Mouse (Mus musculus) heart, adult 18-20 months (tissue): ENCODE results near the gene Dlk2. TPM values are rescaled to one million over a fixed set of nuclear protein-coding genes. Genes with fewer than 3 reads are reported as not detected.

Experiments used
- DNase-seq, 2 experiments: peaks; one replicate each; pipeline ENCODE4 v3.0.0; 2021 to 2022; ENCODE audit warnings: mixed read lengths in 1 of 2
- long read RNA-seq, 2 experiments: library from polyadenylated mRNA; stranded (forward); transcript quantifications; one replicate each; pipeline ENCODE4 v2.0.0; 2021
- total RNA-seq, 2 experiments: library from RNA; stranded (reverse); gene quantifications; 2 replicates each; pipeline ENCODE4 v1.2.3; 2021

Dlk2 gene
- under 1 TPM; 0.20 to 0.21 TPM for total RNA-seq
- long read RNA-seq, experiment 1, partial matches to known transcripts, result 0 of 1 reads
- long read RNA-seq, experiment 1, other reads (novel, unspliced or antisense), result 1 of 1 reads
- long read RNA-seq, experiment 2, result 0 reads

DNA sequence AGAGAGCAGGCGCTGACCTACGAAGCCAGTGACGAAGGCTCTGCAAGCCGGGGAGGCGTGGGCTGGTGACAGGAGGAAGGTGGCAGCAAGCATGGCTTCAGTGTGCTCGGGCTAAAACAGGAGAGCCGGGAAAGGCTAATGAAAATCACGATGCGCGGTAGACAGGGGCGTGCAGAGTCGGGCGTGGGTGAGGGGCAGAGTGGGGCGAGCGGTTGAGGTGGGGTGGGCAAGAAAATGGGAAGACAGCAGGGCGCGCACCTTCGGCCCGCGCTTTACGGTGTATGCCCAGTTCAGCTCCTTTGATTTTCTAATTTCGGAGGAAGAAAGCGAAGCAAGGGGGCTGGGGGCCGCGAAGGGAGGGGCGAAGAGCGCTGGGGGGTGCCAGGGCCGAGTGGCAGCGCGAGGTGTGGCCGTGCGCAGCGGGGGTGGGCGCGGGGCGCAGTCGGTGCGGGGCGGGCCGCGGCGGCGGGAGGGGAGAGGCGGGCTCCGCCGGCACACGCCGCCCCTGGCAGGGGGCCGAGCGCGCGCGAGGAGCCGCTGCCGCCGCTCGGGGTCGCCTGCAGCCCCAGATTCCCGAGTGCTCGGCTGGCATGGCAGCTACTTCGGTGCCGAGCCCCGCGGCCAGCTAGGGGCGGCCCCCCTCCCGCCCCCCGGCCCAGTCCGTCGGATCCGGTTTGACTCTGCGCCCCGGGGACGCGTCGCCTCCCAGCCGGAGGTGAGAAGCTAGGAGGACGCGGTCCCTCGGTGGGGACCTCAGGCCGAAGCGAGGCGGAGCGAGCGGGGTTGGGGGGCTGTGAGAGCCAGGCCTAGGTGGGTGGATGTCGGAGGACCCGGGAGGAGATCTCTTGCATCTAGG is at the start of gene Dlk2:
Gene Dlk2 (plus strand): TSS at position 58 of the 856 bp plus-strand sequence.
- DNase-seq, result no peak

DNA sequence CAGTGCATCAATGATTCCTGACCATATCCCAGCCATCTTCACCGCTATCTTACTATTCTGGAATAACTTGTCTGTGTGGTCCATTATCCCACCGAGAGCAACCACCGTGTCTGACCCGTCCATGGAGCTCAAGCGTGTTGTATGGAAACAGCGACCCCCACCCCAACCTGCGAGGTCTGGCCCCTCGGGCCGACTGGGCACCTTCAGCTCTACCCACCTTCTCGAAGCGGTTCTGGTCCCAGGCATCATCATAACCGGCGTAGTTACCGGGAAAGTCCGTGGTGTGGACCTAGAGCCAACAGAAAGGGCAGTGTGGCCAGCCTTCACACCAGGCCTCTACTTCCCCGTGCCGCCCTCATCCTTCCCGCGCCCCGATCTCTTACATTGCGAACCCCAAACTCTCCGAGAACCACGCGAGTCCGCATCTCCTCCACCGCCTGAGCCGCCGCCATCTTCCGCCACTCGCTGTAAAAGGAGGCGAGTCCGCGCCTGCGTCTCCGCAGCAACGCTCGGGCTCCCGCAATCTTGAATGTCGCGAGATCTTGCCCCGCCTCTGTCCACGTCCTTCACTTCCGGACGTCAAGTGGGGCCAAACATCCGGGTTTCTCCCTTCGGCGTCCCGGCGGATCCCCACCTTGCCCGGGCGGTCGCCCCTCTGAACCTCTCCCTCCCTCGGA is 49.6 kb upstream of the Dlk2 start, which contains the start of the genes Polr1c and Yipf3:
Gene Polr1c (minus strand): TSS at position 543 of the 677 bp plus-strand sequence.
Gene Yipf3 (plus strand): TSS at position 569 of the 677 bp plus-strand sequence.
- peak; percentile 97 to 98 for DNase-seq

- no peak for DNase-seq
Measured at GRCm38 (mm10) chr17:46248189-46248522, 49.1 kb upstream of the Dlk2 start.

GRCm38 (mm10) chr17:46251174-46251573 is 46.0 kb upstream of the Dlk2 start:
- DNase-seq, result no peak

- DNase-seq, result no peak
Measured at GRCm38 (mm10) chr17:46252571-46253451, 44.4 kb upstream of the Dlk2 start.

DNA sequence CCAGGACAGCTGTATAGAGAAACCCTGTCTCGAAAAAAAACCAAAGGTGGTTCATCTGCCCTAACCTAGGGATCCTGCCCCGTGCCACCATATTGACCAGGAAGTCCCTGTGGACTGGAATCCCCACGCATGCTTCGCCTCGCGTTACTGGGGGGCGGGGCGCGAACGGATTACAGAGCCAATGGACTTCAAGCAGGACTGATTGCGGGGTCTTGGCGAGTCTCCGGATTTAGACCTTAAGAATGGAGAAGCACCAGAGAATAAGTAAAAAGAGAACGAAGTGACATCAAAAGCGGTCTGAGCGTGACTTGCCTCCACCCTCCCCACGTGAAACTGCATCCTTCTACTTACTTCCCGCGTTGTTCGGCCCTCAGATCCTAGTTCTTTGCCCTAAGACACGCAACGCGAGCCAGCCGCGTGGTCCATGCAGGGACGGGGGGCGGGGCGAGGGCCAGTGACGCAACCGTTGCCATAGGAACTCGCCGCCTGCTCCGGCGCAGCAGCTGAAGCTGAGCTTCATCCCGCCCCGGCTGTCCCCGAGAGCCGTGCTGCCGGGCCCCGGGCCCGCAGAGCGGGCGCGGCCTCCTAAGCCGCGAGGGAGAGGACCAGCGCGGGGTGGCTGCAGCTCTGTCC is 43.7 kb upstream of the Dlk2 start, which contains the start of gene Lrrc73:
Gene Lrrc73 (plus strand): TSS at position 80 of the 633 bp plus-strand sequence.
- peak; percentile 93 for DNase-seq

- no peak for DNase-seq
Measured at GRCm38 (mm10) chr17:46254106-46254505, 43.1 kb upstream of the Dlk2 start.

GRCm38 (mm10) chr17:46255147-46255546 is 42.1 kb upstream of the Dlk2 start:
- no peak for DNase-seq

DNA sequence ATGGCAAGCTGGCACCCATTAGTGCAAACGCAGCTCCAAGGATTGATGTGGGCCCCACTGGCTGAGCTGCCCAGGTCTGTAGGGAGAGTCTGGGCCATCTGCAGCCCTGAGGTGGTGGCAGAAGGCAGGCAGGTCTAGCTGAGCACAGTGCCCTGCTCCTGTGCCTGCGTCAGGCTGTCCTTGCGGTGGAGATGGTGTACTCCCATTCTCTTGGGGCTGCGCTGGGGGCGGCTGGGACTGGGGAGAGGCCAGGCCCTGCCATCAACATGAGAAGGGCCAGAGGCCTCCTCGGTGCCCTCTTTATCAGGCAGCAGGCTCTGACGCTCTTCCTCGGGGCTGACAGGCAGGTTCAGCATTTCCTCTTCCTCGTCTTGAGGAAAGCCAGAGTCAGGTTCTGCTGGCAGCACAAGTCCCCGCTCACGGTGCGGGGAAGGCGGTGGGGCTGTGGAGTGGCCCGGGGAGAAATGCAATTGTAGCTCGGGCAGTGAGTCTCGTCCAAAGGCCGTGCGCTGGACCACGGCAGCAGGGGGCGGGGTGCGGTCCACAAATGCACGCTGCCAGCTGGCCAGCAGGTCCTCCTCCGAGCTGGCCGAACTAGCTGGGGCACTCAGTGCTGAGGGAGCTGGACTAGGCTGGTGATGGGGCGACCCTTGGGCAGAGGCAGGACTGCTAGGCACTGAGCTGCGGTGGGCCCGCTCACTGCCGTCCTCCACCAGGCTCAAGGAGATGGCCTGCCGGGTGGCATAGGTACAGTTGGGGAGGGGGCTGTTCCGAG is 38.8 kb upstream of the Dlk2 start:
- no peak for DNase-seq

- no peak for DNase-seq
Measured at GRCm38 (mm10) chr17:46259675-46260074, 37.5 kb upstream of the Dlk2 start.

GRCm38 (mm10) chr17:46262201-46262694 is 35.0 kb upstream of the Dlk2 start:
- no peak for DNase-seq

GRCm38 (mm10) chr17:46265502-46265901 is 31.7 kb upstream of the Dlk2 start:
- no peak for DNase-seq

DNA sequence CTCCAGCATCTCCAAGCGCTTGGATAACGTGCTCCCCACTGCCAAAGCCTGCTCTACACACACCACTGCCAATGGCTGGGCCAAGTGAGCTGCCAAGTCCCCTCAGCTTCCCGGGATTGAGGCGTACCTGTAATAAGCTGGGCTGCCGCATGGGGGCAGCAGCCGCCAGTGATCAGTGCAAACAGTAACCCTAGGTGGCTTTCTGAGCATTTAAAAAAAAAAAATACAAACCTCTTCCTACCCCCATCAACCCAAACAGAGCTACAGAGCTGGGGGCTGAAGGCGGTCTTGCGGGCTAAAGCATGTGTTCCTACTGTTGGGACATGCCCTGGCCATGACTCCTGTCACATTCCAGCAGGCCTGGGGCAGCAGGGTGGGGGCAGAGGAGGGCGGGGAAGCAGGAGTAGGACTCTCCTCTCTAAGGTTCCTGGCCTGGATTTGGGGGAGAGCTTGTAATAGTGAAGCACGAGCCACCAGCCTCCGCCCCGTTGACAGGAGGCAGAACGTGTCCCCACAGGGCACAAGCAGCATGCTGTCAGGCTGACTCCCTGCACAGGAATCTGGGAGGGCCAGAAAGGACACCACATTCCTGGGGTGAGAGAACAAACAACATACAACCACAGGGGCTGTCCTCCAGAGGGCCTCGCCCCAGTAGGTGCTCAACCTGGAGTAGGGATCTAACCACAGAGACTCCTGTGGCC is 31.2 kb upstream of the Dlk2 start:
- peak; percentile 81 to 90 for DNase-seq

GRCm38 (mm10) chr17:46266986-46267385 is 30.2 kb upstream of the Dlk2 start:
- no peak for DNase-seq

GRCm38 (mm10) chr17:46267511-46267910 is 29.7 kb upstream of the Dlk2 start:
- DNase-seq, result no peak

- no peak for DNase-seq
Measured at GRCm38 (mm10) chr17:46268026-46268720, 29.0 kb upstream of the Dlk2 start.

DNA sequence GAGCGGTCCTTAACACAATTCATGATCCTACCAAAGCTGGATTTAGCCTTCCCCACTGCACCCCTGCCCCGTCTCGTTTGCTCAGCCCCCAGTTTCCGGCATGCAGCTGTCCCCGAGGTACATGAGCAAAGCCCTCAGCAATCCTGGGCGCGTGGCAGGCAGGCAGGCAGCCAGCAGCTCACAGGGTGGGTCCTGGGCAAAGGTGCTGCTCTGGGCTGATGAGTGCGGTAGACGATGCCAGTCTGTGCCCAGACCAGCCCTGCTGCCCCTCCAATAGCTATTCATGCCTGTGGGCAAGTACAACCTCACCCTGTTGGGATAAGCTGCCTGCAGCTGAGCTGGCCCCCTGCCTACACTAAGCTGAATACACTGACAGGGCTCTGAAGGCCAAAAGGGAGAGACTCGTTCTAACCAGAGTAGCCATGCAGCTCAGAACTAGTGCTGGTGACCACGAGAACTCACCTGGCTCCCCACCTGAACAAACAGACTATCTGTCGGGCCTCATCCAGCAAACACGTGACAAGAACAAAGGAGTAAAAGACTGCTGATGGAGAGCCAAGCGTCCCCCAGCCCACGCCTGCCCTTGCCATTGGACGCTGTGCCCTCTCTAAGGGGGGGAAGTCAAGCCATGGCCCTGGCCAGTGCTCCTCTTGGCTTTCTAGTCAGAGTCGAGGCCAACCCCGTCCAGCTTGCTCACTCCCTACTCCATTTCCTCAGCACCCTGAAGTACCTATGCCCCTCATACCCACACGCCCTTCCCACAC is 27.3 kb upstream of the Dlk2 start:
- DNase-seq, result peak; percentile 71 to 74

- no peak for DNase-seq
Measured at GRCm38 (mm10) chr17:46272058-46272457, 25.2 kb upstream of the Dlk2 start.
